Mouse (Mus musculus): ENCODE data around the gene Strn3. TPM values are rescaled to one million over a fixed set of nuclear protein-coding genes. Genes with fewer than 3 reads are reported as not detected.
"Not testable (repeated sequence)": the region's sequence is repeated elsewhere in the genome, so short reads cannot be mapped to it uniquely, and the experiment has no call there.

Strn3 gene
- polyA plus RNA-seq, 1 experiment from 2014 or later = 49.7 TPM

DNA sequence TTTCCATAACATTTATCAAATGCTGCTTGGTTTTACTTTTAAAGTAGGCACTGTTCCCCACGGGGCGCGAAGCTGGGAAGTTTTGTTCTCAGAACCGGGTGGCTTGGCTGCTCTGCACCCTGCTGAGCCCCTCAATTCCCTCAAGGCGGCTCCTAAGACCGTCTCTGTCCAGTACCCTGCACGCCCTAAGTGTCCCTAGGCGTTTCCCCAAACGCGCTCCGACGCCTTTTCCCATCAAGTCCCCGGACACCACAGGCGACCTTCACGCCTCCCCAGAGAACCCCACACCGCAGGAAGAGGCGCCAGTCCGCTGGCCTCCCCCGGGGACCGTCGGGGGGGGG lies 98.8 kb downstream of the Strn3 start:
- Histone ChIP-seq H3K9me3 (ENCODE audit: control insufficient read depth, low read length) (no peaks in the 10 kb centered on the region), H3K4me1 (ENCODE audit: control insufficient read depth, insufficient read depth, low read length) (no peaks in the 10 kb centered on the region), H3K4me3 (ENCODE audit: low read depth, low read length) (peak overlapping the region; percentile 57), H3K4me2 (ENCODE audit: low read depth, severe bottlenecking) (peak overlapping the region; percentile 96), H3K36me3 (ENCODE audit: control insufficient read depth, insufficient read depth, low read length) (no peaks in the 10 kb centered on the region), H3K27ac (replicated peaks; ENCODE audit: low read depth, low read length) (no peak overlapping the region), H3K9ac (ENCODE audit: low read length) (no peak overlapping the region; the same call in 1 of the 2 replicates), H3K27me3 (ENCODE audit: control insufficient read depth, insufficient read depth, low read length) (peaks cover 41% of the 10 kb centered on the region)
- under 1% methylated on average over 21 of the region's 21 CpGs for WGBS
- DNase-seq (ENCODE audit: low spot score) (no peak), ATAC-seq (ENCODE audit: insufficient number of reproducible peaks, low FRiP score, low TSS enrichment, low read depth) (peak; percentile 32; the same call in 1 of the 2 replicates)

DNA sequence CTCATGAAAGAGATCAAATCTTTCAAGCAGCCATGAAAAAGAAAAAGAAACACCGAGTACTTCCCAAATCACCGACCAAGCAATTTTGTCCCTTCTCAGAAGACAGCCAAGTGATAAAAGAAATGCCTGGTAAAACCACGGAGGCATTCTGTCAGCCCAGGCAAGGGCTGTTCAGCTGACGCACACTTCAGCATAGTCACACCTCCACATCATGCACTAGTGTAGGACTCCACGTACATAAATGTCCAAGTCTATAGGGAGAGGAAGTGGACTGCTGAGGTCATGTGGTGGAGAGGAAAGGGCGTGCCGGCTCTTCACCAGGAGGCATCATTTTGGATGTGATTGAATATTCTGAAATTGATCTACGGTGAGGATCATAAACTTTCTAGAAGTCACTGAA lies 99.8 kb downstream of the Strn3 start:
- no peak for ATAC-seq (ENCODE audit: insufficient number of reproducible peaks, low FRiP score, low TSS enrichment, low read depth)
- peaks cover 41% of the 10 kb centered on the region for H3K27me3 ChIP-seq (ENCODE audit: control insufficient read depth, insufficient read depth, low read length)

DNA sequence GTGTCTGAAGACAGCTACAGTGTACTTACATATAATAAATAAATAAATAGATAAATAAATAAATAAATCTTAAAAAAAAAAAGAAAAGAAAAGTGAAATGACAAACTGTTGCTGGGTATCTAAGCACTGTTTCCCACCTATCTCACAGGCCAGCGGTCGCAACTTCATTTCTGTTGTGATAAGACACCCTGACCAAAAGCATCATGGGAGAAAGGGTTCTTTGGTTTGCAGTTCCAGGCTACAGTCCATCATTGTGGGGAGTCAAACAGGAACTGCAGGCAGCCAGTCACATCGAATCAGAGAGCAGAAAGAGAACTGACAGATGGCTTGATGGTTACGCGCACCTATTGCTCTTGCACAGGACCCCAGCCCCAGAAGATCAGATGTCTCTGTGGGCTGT lies 102.4 kb downstream of the Strn3 start:
- no peaks in the 10 kb centered on the region for H3K36me3 ChIP-seq (ENCODE audit: control insufficient read depth, insufficient read depth, low read length)
- no peak overlapping the region for H3K27ac ChIP-seq (replicated peaks; ENCODE audit: low read depth, low read length)
- no peak overlapping the region for H3K4me3 ChIP-seq (ENCODE audit: low read depth, low read length)
- DNase-seq (ENCODE audit: low spot score) = no peak
- H3K4me2 ChIP-seq (ENCODE audit: low read depth, severe bottlenecking) = no peak overlapping the region
- peaks cover 24% of the 10 kb centered on the region for H3K27me3 ChIP-seq (ENCODE audit: control insufficient read depth, insufficient read depth, low read length)
- no peak overlapping the region for H3K9ac ChIP-seq (ENCODE audit: low read length)
- H3K9me3 ChIP-seq (ENCODE audit: control insufficient read depth, low read length) = no peaks in the 10 kb centered on the region
- ATAC-seq (ENCODE audit: insufficient number of reproducible peaks, low FRiP score, low TSS enrichment, low read depth) = no peak
- 91% methylated on average over 5 of the region's 5 CpGs for WGBS
- H3K4me1 ChIP-seq (ENCODE audit: control insufficient read depth, insufficient read depth, low read length) = no peaks in the 10 kb centered on the region

More for the DNA sequence above, 99.8 kb downstream of the Strn3 start:
- 74% methylated on average over 8 of the region's 8 CpGs for WGBS
- no peaks in the 10 kb centered on the region for H3K36me3 ChIP-seq (ENCODE audit: control insufficient read depth, insufficient read depth, low read length)
- H3K9me3 ChIP-seq (ENCODE audit: control insufficient read depth, low read length) = no peaks in the 10 kb centered on the region
- no peak overlapping the region for H3K4me3 ChIP-seq (ENCODE audit: low read depth, low read length)
- H3K4me1 ChIP-seq (ENCODE audit: control insufficient read depth, insufficient read depth, low read length) = no peaks in the 10 kb centered on the region
- no peak for DNase-seq (ENCODE audit: low spot score)
- H3K27ac ChIP-seq (replicated peaks; ENCODE audit: low read depth, low read length) = no peak overlapping the region
- H3K4me2 ChIP-seq (ENCODE audit: low read depth, severe bottlenecking) = no peak overlapping the region
- H3K9ac ChIP-seq (ENCODE audit: low read length) = no peak overlapping the region

DNA sequence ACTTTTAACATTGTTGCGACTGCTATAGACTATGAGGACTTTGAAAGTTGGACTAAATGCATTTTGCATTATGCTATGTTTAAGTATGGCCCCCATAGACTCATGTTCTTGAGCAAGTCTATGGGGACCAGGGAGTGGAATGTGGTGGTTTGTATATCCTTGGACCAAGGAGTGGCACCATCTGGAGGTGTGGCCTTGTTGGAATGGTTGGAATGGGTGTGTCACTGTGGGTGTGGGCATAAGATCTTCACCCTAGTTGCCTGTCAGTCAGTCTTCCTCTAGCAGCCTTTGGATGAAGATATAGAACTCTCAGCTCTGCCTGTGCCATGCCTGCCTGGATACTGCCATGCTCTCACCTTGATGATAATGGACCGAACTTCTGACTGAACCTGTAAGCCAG lies 113.9 kb downstream of the Strn3 start:
- WGBS = 92% methylated on average over 2 of the region's 2 CpGs
- not testable (repeated sequence) for ATAC-seq (ENCODE audit: insufficient number of reproducible peaks, low FRiP score, low TSS enrichment, low read depth); H3K27me3 ChIP-seq (ENCODE audit: control insufficient read depth, insufficient read depth, low read length); H3K4me2 ChIP-seq (ENCODE audit: low read depth, severe bottlenecking); H3K4me1 ChIP-seq (ENCODE audit: control insufficient read depth, insufficient read depth, low read length); H3K4me3 ChIP-seq (ENCODE audit: low read depth, low read length); H3K9me3 ChIP-seq (ENCODE audit: control insufficient read depth, low read length); H3K36me3 ChIP-seq (ENCODE audit: control insufficient read depth, insufficient read depth, low read length); DNase-seq (ENCODE audit: low spot score); H3K27ac ChIP-seq (replicated peaks; ENCODE audit: low read depth, low read length); H3K9ac ChIP-seq (ENCODE audit: low read length)

DNA sequence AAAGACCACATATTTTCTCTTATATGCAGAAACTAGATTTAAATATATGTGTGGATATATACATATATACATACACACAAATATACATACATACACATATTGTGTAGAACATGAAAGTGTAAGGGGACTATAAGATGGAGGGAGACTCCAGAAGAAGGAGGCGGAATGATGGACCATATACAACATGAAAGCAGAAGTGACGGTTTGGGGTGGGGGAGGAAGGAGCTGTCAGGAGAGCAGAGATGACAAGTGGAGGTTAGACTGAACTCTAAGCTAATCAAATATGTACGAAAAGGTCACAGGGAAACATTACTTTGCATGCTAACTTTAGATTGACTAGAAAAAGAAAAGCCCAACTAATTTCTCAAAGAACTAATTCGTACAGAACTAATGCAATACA lies 119.0 kb downstream of the Strn3 start:
- Histone ChIP-seq H3K36me3 (ENCODE audit: control insufficient read depth, insufficient read depth, low read length) (no peaks in the 10 kb centered on the region), H3K4me3 (ENCODE audit: low read depth, low read length) (no peak overlapping the region), H3K27ac (replicated peaks; ENCODE audit: low read depth, low read length) (no peak overlapping the region), H3K27me3 (ENCODE audit: control insufficient read depth, insufficient read depth, low read length) (no peaks in the 10 kb centered on the region), H3K4me2 (ENCODE audit: low read depth, severe bottlenecking) (no peak overlapping the region), H3K9ac (ENCODE audit: low read length) (no peak overlapping the region), H3K9me3 (ENCODE audit: control insufficient read depth, low read length) (no peaks in the 10 kb centered on the region), H3K4me1 (ENCODE audit: control insufficient read depth, insufficient read depth, low read length) (no peaks in the 10 kb centered on the region)
- ATAC-seq (ENCODE audit: insufficient number of reproducible peaks, low FRiP score, low TSS enrichment, low read depth) (no peak), DNase-seq (ENCODE audit: low spot score) (no peak)
- WGBS = 82% methylated on average over 4 of the region's 4 CpGs

DNA sequence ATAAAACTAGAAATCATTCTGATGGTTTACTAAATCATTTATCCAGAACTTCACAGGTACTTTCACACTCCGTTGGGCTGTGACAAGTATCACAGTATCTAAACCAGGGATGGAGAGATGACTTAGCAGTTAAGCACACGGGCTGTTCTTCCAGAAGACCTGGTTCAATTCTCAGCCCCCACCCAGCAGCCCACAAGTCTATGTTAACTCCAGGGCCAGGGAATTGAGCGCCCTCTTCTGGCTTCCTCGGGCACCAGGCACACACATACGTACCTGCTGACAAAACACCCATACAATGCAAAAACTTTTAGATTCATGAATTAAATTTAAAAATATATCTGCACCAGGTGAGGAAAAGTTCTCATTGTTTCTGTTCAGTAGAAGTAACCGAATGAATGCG lies 121.8 kb downstream of the Strn3 start:
- Histone ChIP-seq H3K4me2 (ENCODE audit: low read depth, severe bottlenecking) (no peak overlapping the region), H3K27me3 (ENCODE audit: control insufficient read depth, insufficient read depth, low read length) (no peaks in the 10 kb centered on the region), H3K9me3 (ENCODE audit: control insufficient read depth, low read length) (no peaks in the 10 kb centered on the region), H3K36me3 (ENCODE audit: control insufficient read depth, insufficient read depth, low read length) (no peaks in the 10 kb centered on the region), H3K27ac (replicated peaks; ENCODE audit: low read depth, low read length) (no peak overlapping the region), H3K4me1 (ENCODE audit: control insufficient read depth, insufficient read depth, low read length) (no peaks in the 10 kb centered on the region), H3K4me3 (ENCODE audit: low read depth, low read length) (no peak overlapping the region), H3K9ac (ENCODE audit: low read length) (no peak overlapping the region)
- 66% methylated on average over 7 of the region's 7 CpGs for WGBS
- no peak for DNase-seq (ENCODE audit: low spot score)
- ATAC-seq (ENCODE audit: insufficient number of reproducible peaks, low FRiP score, low TSS enrichment, low read depth) = no peak

DNA sequence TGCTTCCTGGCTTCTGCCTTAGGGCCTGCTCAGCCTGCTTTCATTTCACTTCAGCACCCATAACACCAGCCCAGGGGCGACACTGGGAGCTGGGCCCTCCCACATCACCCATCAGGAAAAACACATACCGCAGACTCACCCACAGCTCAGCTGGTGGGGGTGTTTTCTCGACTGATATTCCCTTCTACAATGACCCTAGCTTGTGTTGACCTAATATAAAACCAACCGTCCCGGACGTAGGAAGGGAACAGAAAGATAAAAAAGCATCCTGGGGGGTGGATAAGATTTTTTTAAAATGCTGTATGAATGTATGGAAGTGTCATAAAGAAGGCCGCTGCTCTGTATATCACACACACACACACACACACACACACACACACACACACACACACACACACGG lies 122.2 kb downstream of the Strn3 start:
- no peaks in the 10 kb centered on the region for H3K27me3 ChIP-seq (ENCODE audit: control insufficient read depth, insufficient read depth, low read length)
- no peak overlapping the region for H3K27ac ChIP-seq (replicated peaks; ENCODE audit: low read depth, low read length)
- DNase-seq (ENCODE audit: low spot score) (no peak), ATAC-seq (ENCODE audit: insufficient number of reproducible peaks, low FRiP score, low TSS enrichment, low read depth) (no peak)
- no peak overlapping the region for H3K9ac ChIP-seq (ENCODE audit: low read length)
- no peaks in the 10 kb centered on the region for H3K9me3 ChIP-seq (ENCODE audit: control insufficient read depth, low read length)
- WGBS = 88% methylated on average over 8 of the region's 8 CpGs
- H3K4me3 ChIP-seq (ENCODE audit: low read depth, low read length) = no peak overlapping the region
- H3K36me3 ChIP-seq (ENCODE audit: control insufficient read depth, insufficient read depth, low read length) = no peaks in the 10 kb centered on the region
- no peak overlapping the region for H3K4me2 ChIP-seq (ENCODE audit: low read depth, severe bottlenecking)
- no peaks in the 10 kb centered on the region for H3K4me1 ChIP-seq (ENCODE audit: control insufficient read depth, insufficient read depth, low read length)

DNA sequence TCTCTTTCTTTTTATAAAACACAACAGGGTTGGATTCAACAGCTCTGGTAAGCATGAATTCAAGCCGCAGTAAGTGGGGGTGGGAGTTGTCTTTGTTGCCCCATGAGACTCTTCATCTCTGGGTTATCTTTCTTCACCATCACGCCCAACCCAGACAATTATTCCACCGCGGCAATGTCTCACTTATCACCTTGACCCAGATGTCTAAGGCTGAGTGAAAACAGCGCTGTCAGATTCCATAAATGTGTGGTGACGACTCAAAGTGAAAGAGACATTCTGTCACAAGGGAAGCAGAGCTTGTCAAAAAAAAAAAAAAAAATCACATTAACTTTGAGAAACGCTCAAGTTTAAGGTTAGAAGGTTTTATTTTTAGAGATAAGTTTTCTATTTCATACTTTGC lies 124.5 kb downstream of the Strn3 start:
- Histone ChIP-seq H3K36me3 (ENCODE audit: control insufficient read depth, insufficient read depth, low read length) (no peaks in the 10 kb centered on the region), H3K9ac (ENCODE audit: low read length) (no peak overlapping the region), H3K27ac (replicated peaks; ENCODE audit: low read depth, low read length) (no peak overlapping the region), H3K4me3 (ENCODE audit: low read depth, low read length) (no peak overlapping the region), H3K27me3 (ENCODE audit: control insufficient read depth, insufficient read depth, low read length) (no peaks in the 10 kb centered on the region), H3K9me3 (ENCODE audit: control insufficient read depth, low read length) (no peaks in the 10 kb centered on the region), H3K4me2 (ENCODE audit: low read depth, severe bottlenecking) (no peak overlapping the region), H3K4me1 (ENCODE audit: control insufficient read depth, insufficient read depth, low read length) (no peaks in the 10 kb centered on the region)
- WGBS = 71% methylated on average over 7 of the region's 7 CpGs
- ATAC-seq (ENCODE audit: insufficient number of reproducible peaks, low FRiP score, low TSS enrichment, low read depth) = no peak
- no peak for DNase-seq (ENCODE audit: low spot score)

DNA sequence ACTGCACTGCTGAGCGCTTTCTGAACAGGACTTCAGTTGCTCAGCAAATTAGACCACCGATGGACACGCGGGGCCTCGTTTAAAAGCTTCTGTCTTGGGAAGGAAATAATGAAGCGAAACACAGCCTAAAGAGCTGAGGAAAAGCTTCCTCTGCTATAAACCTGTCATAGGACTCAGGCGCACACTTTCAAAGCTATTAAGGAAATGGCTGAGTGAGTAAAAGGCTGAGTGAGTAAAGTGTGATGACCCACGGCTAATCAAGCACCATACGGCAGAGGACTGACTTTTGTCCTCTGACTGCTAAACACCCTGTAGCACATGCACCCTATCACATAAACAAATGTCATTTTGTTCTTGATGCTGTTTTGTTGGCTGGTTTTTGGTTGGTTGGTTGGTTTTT lies 130.3 kb downstream of the Strn3 start:
- Histone ChIP-seq H3K4me3 (ENCODE audit: low read depth, low read length) (no peak overlapping the region), H3K9me3 (ENCODE audit: control insufficient read depth, low read length) (no peaks in the 10 kb centered on the region), H3K9ac (ENCODE audit: low read length) (no peak overlapping the region), H3K36me3 (ENCODE audit: control insufficient read depth, insufficient read depth, low read length) (no peaks in the 10 kb centered on the region), H3K27me3 (ENCODE audit: control insufficient read depth, insufficient read depth, low read length) (no peaks in the 10 kb centered on the region), H3K4me2 (ENCODE audit: low read depth, severe bottlenecking) (no peak overlapping the region; the same call in 1 of the 2 replicates), H3K27ac (replicated peaks; ENCODE audit: low read depth, low read length) (no peak overlapping the region), H3K4me1 (ENCODE audit: control insufficient read depth, insufficient read depth, low read length) (peaks cover 4% of the 10 kb centered on the region; the same call in 1 of the 2 replicates)
- WGBS = 7% methylated on average over 9 of the region's 9 CpGs
- no peak for ATAC-seq (ENCODE audit: insufficient number of reproducible peaks, low FRiP score, low TSS enrichment, low read depth)
- DNase-seq (ENCODE audit: low spot score) = peak; percentile 55

Data from limb, embryonic 11.5 days (tissue).